Mouse (Mus musculus): ENCODE data around the gene Meis3. TPM values are rescaled to one million over a fixed set of nuclear protein-coding genes. Genes with fewer than 3 reads are reported as not detected.

The Meis3 gene
- polyA plus RNA-seq, 1 experiment from 2014 or later, result 1.6 TPM

DNA sequence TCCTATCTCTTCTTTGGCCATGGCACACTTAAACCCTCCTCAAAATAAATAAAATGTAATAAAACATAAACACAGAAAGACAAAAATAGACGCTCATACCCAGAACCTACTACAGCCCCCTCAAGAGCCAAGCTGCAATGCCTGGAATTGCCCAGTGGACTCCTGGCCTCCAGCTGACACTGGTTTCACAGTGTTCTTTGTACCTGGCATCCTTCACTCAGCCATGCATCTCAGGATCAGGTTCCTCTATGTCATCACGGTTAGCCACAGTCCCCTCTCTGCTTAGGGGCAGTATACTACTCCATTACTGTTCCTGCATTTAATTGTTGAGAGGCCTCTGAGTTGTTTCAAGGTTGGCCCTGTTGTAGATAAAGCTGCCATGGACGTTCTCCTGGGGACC lies 42.0 kb upstream of the Meis3 start:
- no peak overlapping the region for H3K27ac ChIP-seq (ENCODE audit: low read length)
- H3K4me2 ChIP-seq (ENCODE audit: low read depth, low read length), result no peak overlapping the region
- no peaks in the 10 kb centered on the region for H3K9me3 ChIP-seq (replicated peaks; ENCODE audit: control insufficient read depth, low read length)
- no peak overlapping the region for H3K4me3 ChIP-seq (ENCODE audit: low read depth, low read length)
- ATAC-seq (ENCODE audit: low read depth), result no peak
- 52% methylated on average over 3 of the region's 3 CpGs for WGBS (ENCODE audit: insufficient replicate concordance)
- H3K9ac ChIP-seq (ENCODE audit: low read depth, low read length), result no peak overlapping the region
- no peaks in the 10 kb centered on the region for H3K36me3 ChIP-seq (ENCODE audit: control insufficient read depth, insufficient read depth)
- no peaks in the 10 kb centered on the region; the same call in 1 of the 2 replicates for H3K4me1 ChIP-seq (ENCODE audit: control insufficient read depth, low read depth, low read length)
- H3K27me3 ChIP-seq (ENCODE audit: control insufficient read depth, insufficient read depth, low read depth, low read length), result peaks cover 32% of the 10 kb centered on the region

DNA sequence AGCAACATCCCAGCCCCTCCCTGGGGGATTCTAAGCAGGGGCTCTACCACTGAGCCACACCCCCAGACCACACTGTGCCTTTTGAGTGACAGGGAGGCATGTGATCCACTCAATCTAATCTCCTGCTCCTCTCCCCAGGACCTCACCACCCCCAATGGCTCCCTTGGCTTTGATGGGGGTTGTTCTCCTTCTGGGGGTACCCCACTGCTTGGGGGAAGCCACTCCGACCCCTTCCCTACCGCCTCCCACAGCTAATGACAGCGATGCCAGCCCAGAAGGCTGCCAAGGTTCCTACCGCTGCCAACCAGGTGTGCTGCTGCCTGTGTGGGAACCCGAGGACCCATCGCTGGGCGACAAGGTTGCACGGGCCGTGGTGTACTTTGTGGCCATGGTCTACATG lies 41.2 kb upstream of the Meis3 start:
- no peaks in the 10 kb centered on the region for H3K36me3 ChIP-seq (ENCODE audit: control insufficient read depth, insufficient read depth)
- H3K27me3 ChIP-seq (ENCODE audit: control insufficient read depth, insufficient read depth, low read depth, low read length), result peaks cover 32% of the 10 kb centered on the region
- H3K4me1 ChIP-seq (ENCODE audit: control insufficient read depth, low read depth, low read length), result no peaks in the 10 kb centered on the region; the same call in 1 of the 2 replicates
- no peak overlapping the region for H3K4me3 ChIP-seq (ENCODE audit: low read depth, low read length)
- H3K9ac ChIP-seq (ENCODE audit: low read depth, low read length), result no peak overlapping the region
- no peak for ATAC-seq (ENCODE audit: low read depth)
- no peak overlapping the region for H3K4me2 ChIP-seq (ENCODE audit: low read depth, low read length)
- no peak overlapping the region for H3K27ac ChIP-seq (ENCODE audit: low read length)
- H3K9me3 ChIP-seq (replicated peaks; ENCODE audit: control insufficient read depth, low read length), result no peaks in the 10 kb centered on the region
- WGBS (ENCODE audit: insufficient replicate concordance), result 79% methylated on average over 9 of the region's 9 CpGs

DNA sequence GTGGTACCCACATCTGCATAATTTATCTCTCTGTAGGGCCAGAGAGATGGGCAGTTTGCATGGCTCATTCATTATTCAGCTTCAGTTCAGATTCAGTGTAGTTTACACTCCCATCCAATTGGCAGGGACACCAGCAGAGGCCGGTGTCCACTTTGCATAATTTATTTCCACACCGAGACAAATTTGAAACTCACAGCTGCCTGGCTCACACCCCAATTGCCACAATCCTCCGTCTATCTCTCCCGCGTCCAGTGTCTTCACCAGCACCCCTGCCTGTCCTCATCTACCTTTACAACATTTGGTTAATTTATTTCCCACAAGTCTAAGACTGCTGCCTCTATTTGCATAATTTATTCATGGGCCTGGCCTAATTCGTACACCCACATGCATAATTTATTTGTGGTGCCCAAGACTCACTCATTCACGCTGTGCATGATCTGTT lies 39.9 kb upstream of the Meis3 start:
- no peak for ATAC-seq (ENCODE audit: low read depth)
- Histone ChIP-seq H3K4me1 (ENCODE audit: control insufficient read depth, low read depth, low read length) (no peaks in the 10 kb centered on the region; the same call in 1 of the 2 replicates), H3K36me3 (ENCODE audit: control insufficient read depth, insufficient read depth) (no peaks in the 10 kb centered on the region), H3K9me3 (replicated peaks; ENCODE audit: control insufficient read depth, low read length) (no peaks in the 10 kb centered on the region), H3K27ac (ENCODE audit: low read length) (no peak overlapping the region), H3K9ac (ENCODE audit: low read depth, low read length) (no peak overlapping the region), H3K27me3 (ENCODE audit: control insufficient read depth, insufficient read depth, low read depth, low read length) (peaks cover 27% of the 10 kb centered on the region), H3K4me2 (ENCODE audit: low read depth, low read length) (no peak overlapping the region), H3K4me3 (ENCODE audit: low read depth, low read length) (no peak overlapping the region)
- WGBS (ENCODE audit: insufficient replicate concordance), result 47% methylated on average over 7 of the region's 7 CpGs

DNA sequence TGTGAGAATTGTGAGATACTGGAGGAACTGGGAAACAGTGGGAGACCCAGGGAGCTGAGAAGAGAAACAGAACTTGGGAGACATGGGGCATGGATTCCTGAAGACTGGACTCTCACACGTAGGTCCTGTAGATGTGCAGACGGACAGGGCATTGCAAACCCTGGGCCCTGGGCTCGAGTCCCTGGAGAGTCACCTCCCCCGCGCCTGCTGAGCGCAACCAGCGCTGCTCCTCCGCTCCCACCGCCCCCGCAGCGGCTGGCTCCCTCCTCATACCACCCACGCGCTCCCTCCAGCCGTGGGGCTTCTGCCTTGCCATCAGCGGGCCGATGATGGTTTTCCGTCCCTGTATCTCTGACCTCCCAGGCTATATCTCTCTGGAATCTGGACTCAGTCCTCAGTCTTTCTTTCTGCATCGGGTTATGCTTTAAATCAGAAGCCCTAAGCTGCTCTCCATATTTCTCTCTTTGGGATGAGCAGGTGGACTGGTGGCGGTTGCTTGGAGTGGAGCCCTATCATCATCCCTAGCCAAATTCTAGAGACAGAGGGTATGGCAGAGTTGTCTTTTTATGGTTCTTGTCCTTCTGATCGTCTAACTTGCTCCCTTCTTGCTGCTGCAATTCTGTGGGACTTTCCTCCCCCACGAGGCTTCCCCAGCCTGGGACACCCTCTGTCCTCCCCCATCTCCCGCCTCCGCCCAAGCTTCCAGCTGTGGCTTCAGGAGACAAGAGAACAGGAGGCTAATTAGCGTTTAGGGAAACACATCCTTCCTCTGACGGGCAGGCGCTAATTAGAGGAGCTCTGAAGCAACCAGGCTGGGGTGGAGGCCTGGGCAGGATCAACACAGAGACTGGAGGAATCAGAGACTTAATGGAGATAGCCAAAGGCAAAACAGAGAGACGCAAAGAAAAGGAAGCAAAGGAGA lies 28.1 kb upstream of the Meis3 start:
- no peak overlapping the region for H3K4me3 ChIP-seq (ENCODE audit: low read depth, low read length)
- no peak for ATAC-seq (ENCODE audit: low read depth)
- H3K27me3 ChIP-seq (ENCODE audit: control insufficient read depth, insufficient read depth, low read depth, low read length), result peaks cover 8% of the 10 kb centered on the region
- H3K36me3 ChIP-seq (ENCODE audit: control insufficient read depth, insufficient read depth), result no peaks in the 10 kb centered on the region
- H3K4me2 ChIP-seq (ENCODE audit: low read depth, low read length), result no peak overlapping the region
- H3K9me3 ChIP-seq (replicated peaks; ENCODE audit: control insufficient read depth, low read length), result no peaks in the 10 kb centered on the region
- no peak overlapping the region for H3K9ac ChIP-seq (ENCODE audit: low read depth, low read length)
- H3K4me1 ChIP-seq (ENCODE audit: control insufficient read depth, low read depth, low read length), result no peaks in the 10 kb centered on the region
- H3K27ac ChIP-seq (ENCODE audit: low read length), result no peak overlapping the region
- 25% methylated on average over 27 of the region's 27 CpGs for WGBS (ENCODE audit: insufficient replicate concordance)

DNA sequence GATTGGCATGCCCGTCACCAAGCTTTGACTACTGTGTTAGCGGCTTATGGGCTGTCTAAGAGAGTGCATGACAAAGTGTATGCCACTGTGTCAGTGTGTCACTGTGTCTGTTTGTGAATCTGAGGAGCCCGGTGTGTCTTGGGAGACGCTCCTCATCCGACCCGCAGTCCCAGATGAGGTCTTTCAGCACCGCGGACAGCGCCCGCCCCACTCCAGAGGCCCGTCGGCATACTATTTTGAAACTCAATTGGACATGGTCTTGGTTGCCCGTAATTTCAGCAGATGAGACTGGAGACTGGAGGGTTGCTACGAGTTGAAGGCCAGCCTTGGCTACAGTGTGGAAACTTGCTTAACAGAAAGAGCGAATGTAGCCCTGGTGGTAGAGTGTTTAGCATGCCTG lies 27.2 kb upstream of the Meis3 start:
- no peaks in the 10 kb centered on the region for H3K4me1 ChIP-seq (ENCODE audit: control insufficient read depth, low read depth, low read length)
- H3K27ac ChIP-seq (ENCODE audit: low read length), result no peak overlapping the region
- H3K27me3 ChIP-seq (ENCODE audit: control insufficient read depth, insufficient read depth, low read depth, low read length), result peaks cover 8% of the 10 kb centered on the region
- no peak overlapping the region for H3K9ac ChIP-seq (ENCODE audit: low read depth, low read length)
- WGBS (ENCODE audit: insufficient replicate concordance), result 14% methylated on average over 15 of the region's 15 CpGs
- no peaks in the 10 kb centered on the region for H3K36me3 ChIP-seq (ENCODE audit: control insufficient read depth, insufficient read depth)
- H3K4me3 ChIP-seq (ENCODE audit: low read depth, low read length), result no peak overlapping the region
- ATAC-seq (ENCODE audit: low read depth), result no peak
- no peaks in the 10 kb centered on the region for H3K9me3 ChIP-seq (replicated peaks; ENCODE audit: control insufficient read depth, low read length)
- H3K4me2 ChIP-seq (ENCODE audit: low read depth, low read length), result no peak overlapping the region

DNA sequence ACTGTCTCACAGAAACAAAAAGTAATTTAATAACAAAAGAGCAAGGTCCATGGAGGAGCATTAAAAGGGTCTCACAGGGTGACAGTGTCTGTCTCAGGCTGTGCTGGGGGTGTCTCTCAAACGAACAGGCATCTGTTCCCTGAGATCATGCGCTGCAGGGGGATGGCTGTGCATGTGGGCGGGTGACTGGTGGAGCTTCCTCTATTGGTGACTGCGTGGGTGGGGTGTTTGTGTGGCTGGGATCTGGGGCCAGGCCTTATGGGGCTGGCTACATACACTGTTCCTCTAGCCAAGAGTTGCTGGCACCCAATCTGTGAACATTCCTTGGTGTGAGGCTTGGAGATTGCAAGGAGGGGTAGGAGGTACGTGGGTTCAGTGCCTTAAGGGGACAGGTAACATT lies 25.6 kb upstream of the Meis3 start:
- Histone ChIP-seq H3K36me3 (ENCODE audit: control insufficient read depth, insufficient read depth) (no peaks in the 10 kb centered on the region), H3K4me1 (ENCODE audit: control insufficient read depth, low read depth, low read length) (no peaks in the 10 kb centered on the region), H3K27ac (ENCODE audit: low read length) (no peak overlapping the region), H3K9ac (ENCODE audit: low read depth, low read length) (no peak overlapping the region), H3K4me2 (ENCODE audit: low read depth, low read length) (no peak overlapping the region), H3K27me3 (ENCODE audit: control insufficient read depth, insufficient read depth, low read depth, low read length) (peaks cover 8% of the 10 kb centered on the region), H3K4me3 (ENCODE audit: low read depth, low read length) (no peak overlapping the region), H3K9me3 (replicated peaks; ENCODE audit: control insufficient read depth, low read length) (no peaks in the 10 kb centered on the region)
- 36% methylated on average over 5 of the region's 5 CpGs for WGBS (ENCODE audit: insufficient replicate concordance)
- ATAC-seq (ENCODE audit: low read depth), result no peak

DNA sequence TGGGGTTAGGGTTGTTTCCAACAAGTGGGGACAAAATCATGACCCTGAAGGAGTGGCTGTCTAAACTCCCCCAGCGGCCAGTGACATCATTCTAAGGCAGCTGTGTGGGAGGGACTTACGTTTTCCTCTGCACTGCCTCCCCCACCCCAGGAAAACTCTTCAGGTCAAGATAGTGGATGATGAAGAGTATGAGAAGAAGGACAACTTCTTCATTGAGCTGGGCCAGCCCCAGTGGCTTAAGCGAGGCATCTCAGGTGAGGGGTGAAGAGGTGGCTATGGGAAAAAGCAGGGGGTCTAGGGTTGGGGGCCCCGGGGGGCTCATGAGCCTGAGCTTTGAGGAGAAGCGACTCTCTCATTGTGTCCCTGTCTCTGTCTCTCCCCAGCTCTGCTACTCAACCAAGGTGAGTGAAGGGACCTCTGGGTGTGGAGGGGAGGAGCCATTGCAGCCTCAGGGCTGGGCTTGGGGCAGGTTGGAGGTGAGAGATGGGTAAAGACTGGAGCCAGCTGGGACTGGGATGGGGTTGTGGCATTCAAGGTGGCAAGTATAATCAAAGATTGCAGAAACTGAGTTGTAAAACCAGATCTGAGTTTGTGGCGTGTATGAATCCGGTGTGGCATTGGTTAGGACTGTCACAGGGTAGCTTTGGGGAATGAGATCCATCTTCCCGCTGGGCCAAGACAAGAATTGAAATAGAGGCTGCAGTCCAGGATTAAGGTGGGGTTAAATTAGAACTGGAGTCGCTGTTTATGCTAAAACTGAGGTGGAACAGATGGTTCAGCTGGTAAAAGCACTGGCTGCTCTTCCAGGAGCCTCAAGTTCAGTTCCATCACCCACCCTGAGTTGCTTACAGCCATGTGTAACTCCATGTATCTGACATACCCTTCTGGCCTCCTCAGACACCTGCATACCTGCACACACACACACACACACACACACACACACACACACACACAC lies 24.4 kb upstream of the Meis3 start:
- H3K27ac ChIP-seq (ENCODE audit: low read length), result no peak overlapping the region
- no peaks in the 10 kb centered on the region for H3K36me3 ChIP-seq (ENCODE audit: control insufficient read depth, insufficient read depth)
- no peaks in the 10 kb centered on the region for H3K4me1 ChIP-seq (ENCODE audit: control insufficient read depth, low read depth, low read length)
- no peak overlapping the region for H3K4me2 ChIP-seq (ENCODE audit: low read depth, low read length)
- no peak overlapping the region for H3K4me3 ChIP-seq (ENCODE audit: low read depth, low read length)
- H3K9me3 ChIP-seq (replicated peaks; ENCODE audit: control insufficient read depth, low read length), result no peaks in the 10 kb centered on the region
- no peak overlapping the region for H3K9ac ChIP-seq (ENCODE audit: low read depth, low read length)
- WGBS (ENCODE audit: insufficient replicate concordance), result 40% methylated on average over 9 of the region's 9 CpGs
- ATAC-seq (ENCODE audit: low read depth), result no peak
- H3K27me3 ChIP-seq (ENCODE audit: control insufficient read depth, insufficient read depth, low read depth, low read length), result peaks cover 8% of the 10 kb centered on the region

DNA sequence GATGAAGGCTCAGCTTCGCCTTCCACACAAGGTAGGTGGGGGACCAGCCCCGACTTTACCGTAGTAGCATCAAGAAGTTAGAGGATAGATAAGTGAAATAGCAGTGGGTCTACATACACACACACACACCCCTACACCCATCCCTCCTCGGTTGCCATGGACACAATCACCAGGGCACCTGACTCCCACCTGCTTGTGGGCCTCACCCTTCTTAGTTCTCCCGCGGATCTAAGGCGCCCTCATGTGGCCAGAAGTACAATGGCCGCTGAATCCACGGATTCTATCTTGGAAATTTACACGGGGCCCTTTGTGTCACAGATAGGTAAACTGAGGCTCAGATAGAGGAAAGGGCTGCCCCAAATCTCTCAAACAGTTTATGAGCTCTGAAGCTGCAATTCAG lies 21.4 kb upstream of the Meis3 start:
- Histone ChIP-seq H3K4me3 (ENCODE audit: low read depth, low read length) (no peak overlapping the region), H3K9ac (ENCODE audit: low read depth, low read length) (no peak overlapping the region), H3K4me1 (ENCODE audit: control insufficient read depth, low read depth, low read length) (no peaks in the 10 kb centered on the region), H3K27ac (ENCODE audit: low read length) (no peak overlapping the region), H3K36me3 (ENCODE audit: control insufficient read depth, insufficient read depth) (no peaks in the 10 kb centered on the region), H3K4me2 (ENCODE audit: low read depth, low read length) (no peak overlapping the region), H3K27me3 (ENCODE audit: control insufficient read depth, insufficient read depth, low read depth, low read length) (peaks cover 5% of the 10 kb centered on the region), H3K9me3 (replicated peaks; ENCODE audit: control insufficient read depth, low read length) (no peaks in the 10 kb centered on the region)
- 11% methylated on average over 10 of the region's 10 CpGs for WGBS (ENCODE audit: insufficient replicate concordance)
- 0 out of 2 replicates have a peak, but pooled peaks have one; percentile 32 for ATAC-seq (ENCODE audit: low read depth)

Measured in liver, embryonic 16.5 days (tissue).